Comparison of ENCODE assay signal across 13 mouse cellular contexts in the genomic region with DNA sequence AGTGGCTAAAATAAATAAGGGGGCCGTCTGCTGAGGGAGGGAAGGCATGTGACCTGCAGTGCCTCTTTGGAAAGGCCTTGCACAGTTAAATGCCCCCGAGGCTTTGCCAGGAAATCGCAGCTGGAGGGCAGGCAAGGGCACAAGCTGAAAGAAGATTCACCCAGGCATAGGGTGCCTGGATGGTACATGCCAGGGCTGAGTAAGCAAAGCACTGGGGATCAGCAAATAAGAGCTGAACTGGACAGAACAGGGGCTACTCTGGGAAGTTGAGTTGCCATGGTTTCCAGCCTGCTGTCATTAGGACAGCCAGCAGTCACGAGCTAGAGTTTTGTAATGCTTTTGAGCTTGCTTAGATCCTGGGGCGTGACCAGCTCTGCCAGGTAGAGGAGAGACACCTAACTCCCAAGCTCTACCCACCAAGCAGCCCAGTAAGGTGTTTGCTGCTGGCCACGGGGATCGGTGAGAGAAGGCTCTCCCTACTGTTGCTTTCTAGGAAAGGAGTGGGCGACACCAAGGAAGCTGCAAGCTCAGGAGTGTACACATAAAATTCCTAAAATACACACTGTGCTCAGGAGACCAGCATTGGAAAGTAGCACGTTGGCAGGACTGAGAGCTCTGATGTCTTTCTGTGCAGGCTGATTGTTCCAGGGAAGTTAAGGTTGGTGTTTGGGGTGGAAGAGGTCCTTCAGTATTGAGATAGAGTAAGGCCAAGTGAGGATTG. TPM values are rescaled to one million over a fixed set of nuclear protein-coding genes. Genes with fewer than 3 reads are reported as not detected.
DNase-seq lines count a peak whose midpoint lies in the region; ATAC-seq and TF ChIP-seq lines count a peak whose summit lies in the region.
"Had no signal": no experiment of that assay in that cellular context is flagged by ENCODE, and none has a peak within 500 bp of the region (broad histone marks: within the 10 kb centered on the region; RNA-seq: fewer than 3 reads in every experiment).

No protein-coding gene starts in this region.

- H3K27me3 ChIP-seq in heart, embryonic 12.5 days (replicated peaks): 0 out of 2 replicates have a peak, but pooled peaks cover 3% of the 10 kb centered on the region
- no peaks in the 10 kb centered on the region for H3K27me3 ChIP-seq in ES-Bruce4 (ENCODE audit: control insufficient read depth, insufficient read depth, low read length, poor library complexity, severe bottlenecking)
- H3K27me3 ChIP-seq: midbrain, embryonic 13.5 days; neural tube, embryonic 13.5 days had no signal

- TF ChIP-seq EP300 in ES-Bruce4 (IDR thresholded peaks at IDR 0.05; ENCODE audit: insufficient read depth, low read depth, low read length): no peak

- H3K4me2 ChIP-seq in heart, embryonic 12.5 days: no peak overlapping the region
- H3K4me2 ChIP-seq: midbrain, embryonic 13.5 days; neural tube, embryonic 13.5 days had no signal

- H3K9ac ChIP-seq in heart, embryonic 12.5 days: no peak overlapping the region
- H3K9ac ChIP-seq in ES-Bruce4 (ENCODE audit: low read depth, poor library complexity, severe bottlenecking): no peak overlapping the region
- H3K9ac ChIP-seq: midbrain, embryonic 13.5 days; neural tube, embryonic 13.5 days had no signal

- no peak for TF ChIP-seq CTCF in ES-Bruce4 (IDR thresholded peaks at IDR 0.05; ENCODE audit: low read depth, low read length)

- no peak for TF ChIP-seq POLR2A in ES-Bruce4 (IDR thresholded peaks at IDR 0.05; ENCODE audit: insufficient read depth, low read length)

- WGBS in heart, embryonic 12.5 days: 75% methylated on average over 9 of the region's 9 CpGs

- peak; percentile 65 to 80 for DNase-seq in heart, adult 18-20 months
- DNase-seq in gastrocnemius, adult 8-10 months (ENCODE audit: low spot score in 2 of 2): peak; percentile 63 to 73
- DNase-seq in kidney, postnatal 10 days: peak; percentile 66
- no peak for DNase-seq in cerebellum, adult 9-10 months
- no peak for DNase-seq in layer of hippocampus, postnatal 36 days
- DNase-seq: cerebellum, adult 2 months; lung, adult 18-20 months had no signal

- peaks cover 46% of the 10 kb centered on the region for H3K36me3 ChIP-seq in heart, embryonic 12.5 days
- peaks cover 20% of the 10 kb centered on the region for H3K36me3 ChIP-seq in ES-Bruce4 (ENCODE audit: control insufficient read depth, insufficient read depth, low read length, poor library complexity, severe bottlenecking)

- no peaks in the 10 kb centered on the region for H3K4me1 ChIP-seq in heart, embryonic 12.5 days (replicated peaks)
- H3K4me1 ChIP-seq in ES-Bruce4 (ENCODE audit: control insufficient read depth, insufficient read depth, low read length): peaks cover 1% of the 10 kb centered on the region
- H3K4me1 ChIP-seq: midbrain, embryonic 13.5 days; neural tube, embryonic 13.5 days had no signal

- ATAC-seq in heart, embryonic 12.5 days (ENCODE audit: insufficient number of reproducible peaks, low FRiP score): no peak
- ATAC-seq in inflammation-experienced regulatory T-cells, adult 6 months: no peak
- ATAC-seq: midbrain, embryonic 13.5 days had no signal

- H3K27ac ChIP-seq in heart, embryonic 12.5 days (ENCODE audit: poor library complexity, severe bottlenecking): no peak overlapping the region
- peak overlapping the region; percentile 22; the same call in 1 of the 2 replicates for H3K27ac ChIP-seq in ES-Bruce4 (ENCODE audit: insufficient read depth, low read length)
- H3K27ac ChIP-seq: midbrain, embryonic 13.5 days; neural tube, embryonic 13.5 days had no signal

- H3K9me3 ChIP-seq in heart, embryonic 12.5 days (replicated peaks): no peaks in the 10 kb centered on the region
- no peaks in the 10 kb centered on the region for H3K9me3 ChIP-seq in ES-Bruce4 (replicated peaks; ENCODE audit: control insufficient read depth, insufficient read depth, low read length, poor library complexity, severe bottlenecking)
- H3K9me3 ChIP-seq: midbrain, embryonic 13.5 days; neural tube, embryonic 13.5 days had no signal

- H3K4me3 ChIP-seq in heart, embryonic 12.5 days: no peak overlapping the region
- no peak overlapping the region for H3K4me3 ChIP-seq in ES-Bruce4 (ENCODE audit: low read depth, low read length)
- H3K4me3 ChIP-seq: midbrain, embryonic 13.5 days; neural tube, embryonic 13.5 days had no signal

RNA-seq across cellular contexts. Expression of a gene that starts 9.7 kb away (rescaled TPM):
- 10 to 100 TPM; 10.9 to 15.9 TPM for total RNA-seq in heart, adult 18-20 months (2021)
- polyA plus RNA-seq in heart, embryonic 12.5 days (2016; fragmentation: Nextera tagmentation; extraction: Ambion mirVana): 13.6 and 14.1 TPM in 2 replicates
- 17.5 and 20.5 TPM in 2 replicates for polyA plus RNA-seq in ES-Bruce4 (2011; ENCODE audit: insufficient read depth, insufficient read length, low read depth, missing spikeins)
- 1 to 10 TPM; 5.2 to 6.1 (median 5.8) TPM for total RNA-seq in gastrocnemius, adult 8-10 months (2022)
- total RNA-seq in layer of hippocampus, postnatal 36 days (2021): 100 to 1,000 TPM; 158 to 166 TPM
- 1 to 10 TPM; 2.5 to 3.7 (median 2.9) TPM for polyA plus RNA-seq in inflammation-experienced regulatory T-cells, adult 6 months (2017; shearing (Covaris generic))

RNA-seq across cellular contexts. Expression of a gene that starts 23.4 kb away (rescaled TPM):
- total RNA-seq in heart, adult 18-20 months (2021): 10 to 100 TPM; 10.2 to 11.9 TPM
- polyA plus RNA-seq in heart, embryonic 12.5 days (2016; fragmentation: Nextera tagmentation; extraction: Ambion mirVana): 23.1 and 25.8 TPM in 2 replicates
- 71.0 and 71.7 TPM in 2 replicates for polyA plus RNA-seq in ES-Bruce4 (2011; ENCODE audit: insufficient read depth, insufficient read length, low read depth, missing spikeins)
- total RNA-seq in gastrocnemius, adult 8-10 months (2022): 10 to 100 TPM in 2 of 4 experiments, 1 to 10 TPM in 2; 9.4 to 13.2 (median 10.0) TPM
- 10 to 100 TPM; 19.7 to 21.3 TPM for total RNA-seq in layer of hippocampus, postnatal 36 days (2021)
- polyA plus RNA-seq in inflammation-experienced regulatory T-cells, adult 6 months (2017; shearing (Covaris generic)): 10 to 100 TPM in 2 of 3 experiments, 1 to 10 TPM in 1; 7.7 to 22.5 (median 10.2) TPM

RNA-seq across cellular contexts. Expression of a gene that starts 24.2 kb away (rescaled TPM):
- under 1 TPM; 0.10 to 0.13 TPM for total RNA-seq in heart, adult 18-20 months (2021)
- polyA plus RNA-seq in heart, embryonic 12.5 days (2016; fragmentation: Nextera tagmentation; extraction: Ambion mirVana): 0.06 and 0.13 TPM in 2 replicates
- 0.38 and 0.55 TPM in 2 replicates for polyA plus RNA-seq in ES-Bruce4 (2011; ENCODE audit: insufficient read depth, insufficient read length, low read depth, missing spikeins)
- 1 to 10 TPM in 1 of 4 experiments, under 1 TPM in 3; 0.32 to 1.3 (median 0.66) TPM for total RNA-seq in gastrocnemius, adult 8-10 months (2022)
- under 1 TPM; 0.33 to 0.62 TPM for total RNA-seq in layer of hippocampus, postnatal 36 days (2021)
- not detected for polyA plus RNA-seq in inflammation-experienced regulatory T-cells, adult 6 months (2017; shearing (Covaris generic))
- polyA plus RNA-seq: small intestine, adult 2 months had no signal

RNA-seq across cellular contexts. Expression of a gene that starts 35.1 kb away (rescaled TPM):
- total RNA-seq in heart, adult 18-20 months (2021): 1 to 10 TPM; 3.4 to 3.6 TPM
- polyA plus RNA-seq in heart, embryonic 12.5 days (2016; fragmentation: Nextera tagmentation; extraction: Ambion mirVana): 13.9 and 15.1 TPM in 2 replicates
- 13.4 and 13.5 TPM in 2 replicates for polyA plus RNA-seq in ES-Bruce4 (2011; ENCODE audit: insufficient read depth, insufficient read length, low read depth, missing spikeins)
- total RNA-seq in gastrocnemius, adult 8-10 months (2022): 1 to 10 TPM; 2.3 to 4.8 (median 3.1) TPM
- total RNA-seq in layer of hippocampus, postnatal 36 days (2021): 10 to 100 TPM; 11.7 to 13.7 TPM
- 10 to 100 TPM; 16.2 to 26.3 (median 18.9) TPM for polyA plus RNA-seq in inflammation-experienced regulatory T-cells, adult 6 months (2017; shearing (Covaris generic))

RNA-seq across cellular contexts. Expression of a gene that starts 53.2 kb away (rescaled TPM):
- 1 to 10 TPM; 1.4 to 1.6 TPM for total RNA-seq in heart, adult 18-20 months (2021)
- 0.86 and 1.1 TPM in 2 replicates for polyA plus RNA-seq in heart, embryonic 12.5 days (2016; fragmentation: Nextera tagmentation; extraction: Ambion mirVana)
- polyA plus RNA-seq in ES-Bruce4 (2011; ENCODE audit: insufficient read depth, insufficient read length, low read depth, missing spikeins): 1.5 and 2.0 TPM in 2 replicates
- total RNA-seq in gastrocnemius, adult 8-10 months (2022): under 1 TPM in 3 of 4 experiments, not detected in 1; 0.40 to 0.90 (median 0.85) TPM
- 10 to 100 TPM; 46.5 to 65.3 TPM for total RNA-seq in layer of hippocampus, postnatal 36 days (2021)
- polyA plus RNA-seq in inflammation-experienced regulatory T-cells, adult 6 months (2017; shearing (Covaris generic)): 100 to 1,000 TPM; 125 to 133 (median 127) TPM

Comparison
In these comparisons a context has a peak if more than half of its experiments do, and no peak if none do; other contexts are left out.
1. DNase-seq: peak in heart, adult 18-20 months (2 of 2), gastrocnemius, adult 8-10 months (2 of 2) and kidney, postnatal 10 days (single experiment); none in cerebellum, adult 9-10 months (single experiment) and layer of hippocampus, postnatal 36 days (0 of 2).
2. RNA of a gene that starts 9.7 kb away (total RNA-seq): 158 to 166 TPM in layer of hippocampus, postnatal 36 days; 10.9 to 15.9 TPM in heart, adult 18-20 months and 5.2 to 6.1 TPM in gastrocnemius, adult 8-10 months; every median in the first group is over 4 times any median in the second.